Mouse (Mus musculus) spleen, adult 2 months (tissue): Measurements from ENCODE around the gene Hoxa3.

ENCODE experiments used
- CTCF ChIP-seq: fragments of 200-500 bp; IDR thresholded peaks from 2 replicates; pipeline ENCODE4 v1.5.1; 2011; ENCODE audit warnings: mild to moderate bottlenecking, inconsistent platforms; ENCODE audit not compliant: insufficient read depth, insufficient read length, insufficient replicate concordance; ENCODE audit errors: extremely low read depth
- POLR2A ChIP-seq: fragments of 200-500 bp; IDR thresholded peaks from 2 replicates; pipeline ENCODE4 v1.6.1; 2011; ENCODE audit warnings: low read depth, low read length, inconsistent platforms

GRCm38 (mm10) chr6:52259081-52259790, 46.1 kb upstream of the Hoxa3 start:
- TF ChIP-seq POLR2A (no peak), CTCF (no peak)
